Mouse (Mus musculus) embryonic facial prominence, embryonic 11.5 days (tissue): ENCODE results near the gene Engase. TPM values are rescaled to one million over a fixed set of nuclear protein-coding genes. Genes with fewer than 3 reads are reported as not detected.

Experiments
- ATAC-seq: fragments of 200-750 bp; cut with Nextera tagmentation; replicated peaks from 2 replicates; pipeline ENCODE4 v1.8.0; 2017; ENCODE audit warnings: low read depth; ENCODE audit not compliant: insufficient number of reproducible peaks, low FRiP score, low TSS enrichment
- DNase-seq: peaks from one replicate; pipeline ENCODE4 v3.0.0-alpha.2; 2015; ENCODE audit warnings: low spot score
- H3K27ac ChIP-seq: fragments of 300-500 bp; sonication (generic); replicated peaks from 2 replicates; pipeline ENCODE4 v1.5.1; 2014; ENCODE audit warnings: mild to moderate bottlenecking, low read depth, low read length, control low read depth
- H3K27me3 ChIP-seq: fragments of 300-500 bp; sonication (generic); 2 replicates; pipeline ENCODE4 v1.6.1; 2014; ENCODE audit warnings: mild to moderate bottlenecking, low read length, moderate library complexity, mixed read lengths; ENCODE audit not compliant: control insufficient read depth, insufficient read depth
- H3K36me3 ChIP-seq: fragments of 300-500 bp; sonication (generic); replicated peaks from 2 replicates; pipeline ENCODE4 v1.6.1; 2014; ENCODE audit warnings: low read depth, mild to moderate bottlenecking, low read length, moderate library complexity, mixed read lengths; ENCODE audit not compliant: control insufficient read depth, insufficient read depth
- H3K4me1 ChIP-seq: fragments of 300-500 bp; sonication (generic); 2 replicates; pipeline ENCODE4 v1.6.1; 2014; ENCODE audit warnings: low read length, mixed read lengths; ENCODE audit not compliant: control insufficient read depth, insufficient read depth
- H3K4me2 ChIP-seq: fragments of 300-500 bp; sonication (generic); 2 replicates; pipeline ENCODE4 v1.6.1; 2014; ENCODE audit warnings: low read depth, mild to moderate bottlenecking, control low read depth, low read length, moderate library complexity
- H3K4me3 ChIP-seq: fragments of 300-500 bp; sonication (generic); 2 replicates; pipeline ENCODE4 v1.5.1; 2014; ENCODE audit warnings: low read depth, low read length, control low read depth
- H3K9ac ChIP-seq: fragments of 300-500 bp; sonication (generic); replicated peaks from 2 replicates; pipeline ENCODE4 v1.6.1; 2014; ENCODE audit warnings: mild to moderate bottlenecking, control low read depth, low read length
- H3K9me3 ChIP-seq: fragments of 300-500 bp; sonication (generic); replicated peaks from 2 replicates; pipeline ENCODE4 v1.6.1; 2016; ENCODE audit warnings: mild to moderate bottlenecking, low read length, inconsistent platforms, mixed read lengths; ENCODE audit not compliant: control insufficient read depth
- WGBS: fragments of 180-500 bp; shearing (Covaris S2); extraction: QIAGEN DNeasy Blood & Tissue Kit; methylation state at CpG from one replicate; pipeline ENCODE4 v1.1.7; 2014; 5-methylcytosine and 5-hydroxymethylcytosine counted together
- polyA plus RNA-seq: library from polyadenylated mRNA; unstranded; fragments of >200 nt; fragmentation: Nextera tagmentation; extraction: Ambion mirVana; gene quantifications from 2 replicates; pipeline ENCODE4 v1.2.1, GENCODE M21; 2014

Gene Engase
- polyA plus RNA-seq, 1 experiment from 2014 or later: 5.9 TPM

GRCm38 (mm10) chr11:118486881-118487772, 10.5 kb downstream of the Engase start:
- no peak for ATAC-seq
- no peak overlapping the region for H3K4me2 ChIP-seq
- H3K4me3 ChIP-seq: no peak overlapping the region
- no peak for DNase-seq
- H3K36me3 ChIP-seq: no peaks in the 10 kb centered on the region
- H3K9ac ChIP-seq: no peak overlapping the region
- no peaks in the 10 kb centered on the region for H3K9me3 ChIP-seq
- 87% methylated on average over 29 of the region's 29 CpGs for WGBS
- no peak overlapping the region for H3K27ac ChIP-seq
- peaks cover 8% of the 10 kb centered on the region for H3K4me1 ChIP-seq
- no peaks in the 10 kb centered on the region for H3K27me3 ChIP-seq

GRCm38 (mm10) chr11:118488191-118488906, 11.7 kb downstream of the Engase start:
- H3K4me2 ChIP-seq: no peak overlapping the region
- H3K27ac ChIP-seq: no peak overlapping the region
- no peaks in the 10 kb centered on the region for H3K9me3 ChIP-seq
- H3K4me3 ChIP-seq: no peak overlapping the region
- 76% methylated on average over 8 of the region's 8 CpGs for WGBS
- no peaks in the 10 kb centered on the region for H3K27me3 ChIP-seq
- no peaks in the 10 kb centered on the region for H3K36me3 ChIP-seq
- no peak for ATAC-seq
- no peak for DNase-seq
- H3K9ac ChIP-seq: no peak overlapping the region
- peaks cover 8% of the 10 kb centered on the region for H3K4me1 ChIP-seq

- H3K4me2 ChIP-seq: no peak overlapping the region
- H3K9me3 ChIP-seq: no peaks in the 10 kb centered on the region
- 82% methylated on average over 12 of the region's 12 CpGs for WGBS
- H3K4me3 ChIP-seq: no peak overlapping the region
- no peak overlapping the region for H3K27ac ChIP-seq
- DNase-seq (no peak), ATAC-seq (no peak)
- H3K9ac ChIP-seq: no peak overlapping the region
- H3K4me1 ChIP-seq: peaks cover 8% of the 10 kb centered on the region
- H3K36me3 ChIP-seq: no peaks in the 10 kb centered on the region
- H3K27me3 ChIP-seq: no peaks in the 10 kb centered on the region
These were observed 12.3 kb downstream of the Engase start for GRCm38 (mm10) chr11:118488907-118489270.

- no peak overlapping the region for H3K4me3 ChIP-seq
- no peak overlapping the region for H3K27ac ChIP-seq
- H3K9me3 ChIP-seq: no peaks in the 10 kb centered on the region
- peaks cover 8% of the 10 kb centered on the region for H3K4me1 ChIP-seq
- H3K4me2 ChIP-seq: peak overlapping the region; percentile 29
- no peaks in the 10 kb centered on the region for H3K36me3 ChIP-seq
- DNase-seq (peak; percentile 83), ATAC-seq (peak; percentile 25; the same call in 1 of the 2 replicates)
- H3K27me3 ChIP-seq: no peaks in the 10 kb centered on the region
- 15% methylated on average over 22 of the region's 22 CpGs for WGBS
- peak overlapping the region; percentile 34 for H3K9ac ChIP-seq
These were observed 14.1 kb downstream of the Engase start for GRCm38 (mm10) chr11:118490566-118491218.

GRCm38 (mm10) chr11:118491230-118491629, 14.6 kb downstream of the Engase start:
- Histone ChIP-seq H3K9me3 (no peaks in the 10 kb centered on the region), H3K27ac (no peak overlapping the region), H3K4me2 (no peak overlapping the region), H3K4me3 (no peak overlapping the region), H3K27me3 (no peaks in the 10 kb centered on the region), H3K36me3 (no peaks in the 10 kb centered on the region), H3K9ac (no peak overlapping the region), H3K4me1 (peaks cover 8% of the 10 kb centered on the region)
- ATAC-seq (no peak), DNase-seq (no peak)
- WGBS: 89% methylated on average over 7 of the region's 7 CpGs

GRCm38 (mm10) chr11:118493458-118493857, 16.8 kb downstream of the Engase start:
- Histone ChIP-seq H3K4me2 (no peak overlapping the region), H3K9ac (no peak overlapping the region), H3K4me3 (no peak overlapping the region), H3K4me1 (peaks cover 8% of the 10 kb centered on the region), H3K36me3 (no peaks in the 10 kb centered on the region), H3K27ac (no peak overlapping the region; the same call in 1 of the 2 replicates), H3K9me3 (no peaks in the 10 kb centered on the region), H3K27me3 (no peaks in the 10 kb centered on the region)
- DNase-seq: no peak
- 83% methylated on average over 2 of the region's 2 CpGs for WGBS
- no peak for ATAC-seq

- H3K4me3 ChIP-seq: no peak overlapping the region
- no peak overlapping the region for H3K27ac ChIP-seq
- no peaks in the 10 kb centered on the region for H3K27me3 ChIP-seq
- 78% methylated on average over 12 of the region's 12 CpGs for WGBS
- peaks cover 8% of the 10 kb centered on the region for H3K4me1 ChIP-seq
- ATAC-seq: no peak
- H3K9ac ChIP-seq: no peak overlapping the region
- H3K9me3 ChIP-seq: no peaks in the 10 kb centered on the region
- H3K36me3 ChIP-seq: no peaks in the 10 kb centered on the region
- no peak for DNase-seq
- no peak overlapping the region for H3K4me2 ChIP-seq
These were observed 17.5 kb downstream of the Engase start for GRCm38 (mm10) chr11:118494001-118494737.
